Mouse (Mus musculus): Measurements from ENCODE around the gene Trem2.

- TF ChIP-seq CHD2 (IDR thresholded peaks at IDR 0.05; ENCODE audit: low read depth, low read length), result no peak
- TF ChIP-seq ZNF384 (IDR thresholded peaks at IDR 0.05; ENCODE audit: low read depth, low read length), result no peak
- TF ChIP-seq HCFC1 (IDR thresholded peaks at IDR 0.05; ENCODE audit: borderline replicate concordance, insufficient read depth, low read length), result no peak
- TF ChIP-seq ZC3H11A (IDR thresholded peaks at IDR 0.05; ENCODE audit: borderline replicate concordance, low read depth, low read length), result no peak
Observed at GRCm38 (mm10) chr17:48324258-48324657, 21.9 kb upstream of the Trem2 start.

Measured in ES-E14 (cell line).